Mouse (Mus musculus): ENCODE results near the gene Foxm1. TPM values are rescaled to one million over a fixed set of nuclear protein-coding genes. Genes with fewer than 3 reads are reported as not detected.
A peak's percentile ranks its signal among the peaks of the same experiment; 100 is the strongest.
"Not testable (repeated sequence)": the region's sequence is repeated elsewhere in the genome, so short reads cannot be mapped to it uniquely, and the experiment has no call there.

The Foxm1 gene
- polyA plus RNA-seq, 1 experiment from 2014 or later: 61.0 TPM

GRCm38 (mm10) chr6:128380594-128381167 is 17.9 kb downstream of the Foxm1 start:
- H3K36me3 ChIP-seq: peaks cover 11% of the 10 kb centered on the region; the same call in 1 of the 2 replicates
- H3K4me1 ChIP-seq; H3K9me3 ChIP-seq; ATAC-seq (ENCODE audit: low FRiP score, low read depth); H3K27ac ChIP-seq (replicated peaks); H3K9ac ChIP-seq (replicated peaks); H3K4me2 ChIP-seq (replicated peaks); H3K4me3 ChIP-seq; H3K27me3 ChIP-seq: not testable (repeated sequence)
- 80% methylated on average over 1 of the region's 1 CpGs for WGBS

DNA sequence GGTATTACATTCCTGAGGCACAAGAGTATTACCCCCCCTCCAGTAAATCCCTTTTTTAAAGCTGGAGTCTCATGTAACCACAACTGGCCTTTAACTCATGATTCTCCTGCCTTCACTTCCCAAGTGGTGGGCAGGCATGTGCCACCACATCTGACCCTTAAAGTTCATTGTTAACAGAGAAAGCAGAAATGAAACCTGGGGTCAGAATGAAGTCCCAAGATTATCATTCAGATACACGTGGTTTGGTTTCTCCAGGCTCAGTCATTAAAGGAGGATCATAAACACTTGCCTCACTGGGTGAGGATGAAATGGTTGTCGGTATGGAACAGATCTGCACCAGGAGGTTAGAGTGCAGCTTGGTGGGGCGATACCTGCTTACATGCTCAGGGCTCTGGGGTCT is 18.5 kb downstream of the Foxm1 start:
- Histone ChIP-seq H3K9me3 (no peaks in the 10 kb centered on the region), H3K36me3 (peaks cover 8% of the 10 kb centered on the region; the same call in 1 of the 2 replicates), H3K27me3 (no peaks in the 10 kb centered on the region), H3K27ac (replicated peaks) (no peak overlapping the region), H3K4me2 (replicated peaks) (no peak overlapping the region), H3K9ac (replicated peaks) (no peak overlapping the region), H3K4me1 (no peaks in the 10 kb centered on the region), H3K4me3 (no peak overlapping the region)
- ATAC-seq (ENCODE audit: low FRiP score, low read depth): no peak
- WGBS: 77% methylated on average over 3 of the region's 3 CpGs

DNA sequence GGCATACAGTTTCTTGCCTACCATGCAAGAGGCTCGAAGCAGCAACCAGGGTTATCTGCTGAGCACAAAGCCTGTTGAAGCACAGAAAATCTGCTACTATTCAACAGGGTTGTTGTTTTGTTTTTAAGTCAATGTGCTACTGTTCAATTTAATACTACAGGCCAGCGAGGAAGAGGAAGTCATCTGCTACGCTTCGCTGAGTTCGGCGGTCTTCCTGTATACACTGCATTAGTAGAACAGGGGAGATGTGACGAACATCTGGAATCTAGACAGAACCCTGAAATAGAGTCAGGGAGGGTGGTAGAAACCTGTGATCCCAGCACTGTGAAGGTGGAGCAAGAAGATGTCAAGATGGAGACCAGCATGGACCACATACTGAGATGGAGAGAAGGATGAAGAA is 21.0 kb downstream of the Foxm1 start:
- ATAC-seq (ENCODE audit: low FRiP score, low read depth): no peak
- 0 out of 2 replicates have a peak, but pooled peaks cover 4% of the 10 kb centered on the region for H3K4me1 ChIP-seq
- WGBS: 77% methylated on average over 7 of the region's 7 CpGs

GRCm38 (mm10) chr6:128385026-128385425 is 22.3 kb downstream of the Foxm1 start:
- Histone ChIP-seq H3K27me3 (no peaks in the 10 kb centered on the region), H3K4me2 (replicated peaks) (no peak overlapping the region), H3K4me1 (0 out of 2 replicates have a peak, but pooled peaks cover 4% of the 10 kb centered on the region), H3K9ac (replicated peaks) (no peak overlapping the region), H3K36me3 (no peaks in the 10 kb centered on the region), H3K27ac (replicated peaks) (no peak overlapping the region), H3K9me3 (no peaks in the 10 kb centered on the region), H3K4me3 (no peak overlapping the region)
- WGBS: 91% methylated on average over 1 of the region's 1 CpGs
- ATAC-seq (ENCODE audit: low FRiP score, low read depth): no peak

More for the DNA sequence above, 21.0 kb downstream of the Foxm1 start:
- no peaks in the 10 kb centered on the region for H3K36me3 ChIP-seq
- H3K9me3 ChIP-seq: no peaks in the 10 kb centered on the region
- H3K9ac ChIP-seq (replicated peaks): no peak overlapping the region
- H3K27me3 ChIP-seq: no peaks in the 10 kb centered on the region
- H3K4me3 ChIP-seq: no peak overlapping the region
- no peak overlapping the region for H3K27ac ChIP-seq (replicated peaks)
- no peak overlapping the region for H3K4me2 ChIP-seq (replicated peaks)

GRCm38 (mm10) chr6:128389185-128389584 is 26.4 kb downstream of the Foxm1 start:
- Histone ChIP-seq H3K36me3 (no peaks in the 10 kb centered on the region), H3K27ac (replicated peaks) (no peak overlapping the region), H3K9ac (replicated peaks) (no peak overlapping the region), H3K4me1 (0 out of 2 replicates have a peak, but pooled peaks cover 4% of the 10 kb centered on the region), H3K4me2 (replicated peaks) (no peak overlapping the region), H3K9me3 (no peaks in the 10 kb centered on the region), H3K27me3 (no peaks in the 10 kb centered on the region), H3K4me3 (no peak overlapping the region)
- WGBS: 85% methylated on average over 1 of the region's 1 CpGs
- no peak for ATAC-seq (ENCODE audit: low FRiP score, low read depth)

- no peak for ATAC-seq (ENCODE audit: low FRiP score, low read depth)
Observed at GRCm38 (mm10) chr6:128390683-128391082, 27.9 kb downstream of the Foxm1 start.

GRCm38 (mm10) chr6:128397574-128398261 is 35.0 kb downstream of the Foxm1 start:
- Histone ChIP-seq H3K36me3 (no peaks in the 10 kb centered on the region), H3K9ac (replicated peaks) (no peak overlapping the region), H3K4me2 (replicated peaks) (no peak overlapping the region), H3K4me3 (no peak overlapping the region), H3K9me3 (no peaks in the 10 kb centered on the region), H3K27me3 (no peaks in the 10 kb centered on the region), H3K4me1 (peaks cover 9% of the 10 kb centered on the region), H3K27ac (replicated peaks) (no peak overlapping the region)
- 87% methylated on average over 7 of the region's 7 CpGs for WGBS
- ATAC-seq (ENCODE audit: low FRiP score, low read depth): no peak

More at GRCm38 (mm10) chr6:128390683-128391082, 27.9 kb downstream of the Foxm1 start:
- Histone ChIP-seq H3K27me3 (no peaks in the 10 kb centered on the region), H3K4me2 (replicated peaks) (no peak overlapping the region), H3K9ac (replicated peaks) (no peak overlapping the region), H3K4me1 (0 out of 2 replicates have a peak, but pooled peaks cover 4% of the 10 kb centered on the region), H3K9me3 (no peaks in the 10 kb centered on the region), H3K27ac (replicated peaks) (no peak overlapping the region), H3K4me3 (no peak overlapping the region), H3K36me3 (no peaks in the 10 kb centered on the region)
- WGBS: 59% methylated on average over 1 of the region's 1 CpGs

DNA sequence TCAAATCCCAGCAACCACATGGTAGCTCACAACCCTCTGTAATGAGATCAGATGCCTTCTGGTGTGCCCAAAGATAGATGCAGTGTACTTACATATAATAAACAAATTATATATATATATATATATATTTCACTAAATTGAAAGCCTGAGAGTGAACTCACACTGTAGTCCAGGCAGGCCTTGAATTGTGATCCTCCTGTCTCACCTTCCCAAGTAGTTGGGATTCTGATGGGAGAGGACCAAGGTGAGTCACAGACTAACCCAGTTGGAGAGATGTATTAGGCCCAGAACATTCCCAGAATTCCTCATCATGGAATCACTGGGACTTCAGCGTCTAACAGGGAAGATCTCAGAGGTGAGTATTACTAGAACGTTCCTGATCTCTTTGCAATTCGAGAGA is 36.2 kb downstream of the Foxm1 start, which contains the start of gene Nrip2:
Gene Nrip2, plus strand, starts transcription at position 301 of the 400 bp plus-strand sequence.
- no peak for ATAC-seq (ENCODE audit: low FRiP score, low read depth)
- H3K27me3 ChIP-seq: no peaks in the 10 kb centered on the region
- no peaks in the 10 kb centered on the region for H3K36me3 ChIP-seq
- H3K4me3 ChIP-seq: peak within 1 kb of the TSS; percentile 3; the same call in 1 of the 2 replicates
- H3K9ac ChIP-seq (replicated peaks): no peak within 1 kb of the TSS
- peak within 1 kb of the TSS; percentile 28 for H3K4me2 ChIP-seq (replicated peaks)
- H3K4me1 ChIP-seq: peaks cover 9% of the 10 kb centered on the region
- H3K27ac ChIP-seq (replicated peaks): peak within 1 kb of the TSS; percentile 49
- no peaks in the 10 kb centered on the region for H3K9me3 ChIP-seq
- WGBS: 67% methylated on average over 3 of the region's 3 CpGs

DNA sequence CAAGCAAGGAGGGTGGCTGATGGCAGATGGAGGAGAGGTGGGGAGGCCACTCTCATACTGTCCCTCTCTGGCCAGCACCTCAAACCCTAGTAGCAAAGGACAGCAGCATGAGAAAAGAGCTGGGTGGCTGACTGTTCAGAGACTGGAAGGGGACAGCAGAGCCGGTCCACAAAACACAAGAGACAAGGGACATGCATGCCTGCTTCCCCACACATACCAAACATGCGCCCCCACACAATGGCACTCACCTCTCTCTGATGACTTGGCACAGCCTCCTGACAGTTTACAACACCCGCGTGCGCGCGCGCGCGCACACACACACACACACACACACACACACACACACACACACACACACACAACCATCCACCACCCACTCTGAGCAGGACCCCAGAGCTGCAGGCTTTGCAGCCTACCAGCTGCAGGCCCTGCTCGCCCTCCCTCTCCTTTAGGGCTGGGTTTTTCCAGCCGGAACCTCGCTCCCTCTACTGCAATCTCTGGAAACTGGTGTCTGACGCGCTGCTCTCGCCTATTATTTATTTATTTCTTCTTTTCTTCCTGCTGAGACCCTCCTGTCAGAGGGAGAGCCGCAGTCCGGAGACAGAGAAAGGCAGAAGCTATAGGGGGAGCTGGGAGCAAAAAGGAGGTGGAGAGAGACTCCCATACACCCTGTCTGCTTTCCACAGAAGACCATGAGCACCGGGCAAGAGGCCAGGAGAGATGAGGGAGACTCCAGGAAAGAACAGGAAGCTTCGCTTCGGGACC is 36.8 kb downstream of the Foxm1 start:
- peak overlapping the region; percentile 3; the same call in 1 of the 2 replicates for H3K4me3 ChIP-seq

DNA sequence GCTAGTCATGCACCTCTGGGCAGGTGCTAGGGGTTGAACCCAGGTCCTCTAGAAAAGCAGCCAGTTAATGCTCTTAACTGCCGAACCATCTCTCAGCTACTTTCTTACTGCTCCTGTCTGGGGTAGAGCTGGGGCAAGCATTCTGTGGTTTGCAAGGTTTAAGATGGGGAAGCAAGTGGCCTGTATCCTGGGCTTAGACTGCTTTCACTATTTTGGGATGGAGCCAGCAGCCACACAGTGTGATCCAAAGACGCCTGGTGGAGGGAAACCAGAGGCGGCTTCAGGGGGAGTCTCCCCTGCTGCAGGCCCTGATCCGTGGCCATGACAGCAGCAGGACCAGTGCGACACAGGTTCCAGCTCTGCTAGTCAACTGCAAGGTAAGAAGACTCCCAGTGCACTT is 41.9 kb downstream of the Foxm1 start:
- H3K27ac ChIP-seq (replicated peaks): no peak overlapping the region
- whole genome bisulfite sequencing: 62% methylated on average over 5 of the region's 5 CpGs
- H3K27me3 ChIP-seq: no peaks in the 10 kb centered on the region
- no peak overlapping the region for H3K9ac ChIP-seq (replicated peaks)
- ATAC-seq (ENCODE audit: low FRiP score, low read depth): no peak
- peaks cover 4% of the 10 kb centered on the region for H3K4me1 ChIP-seq
- H3K9me3 ChIP-seq: no peaks in the 10 kb centered on the region
- peaks cover 36% of the 10 kb centered on the region for H3K36me3 ChIP-seq
- no peak overlapping the region for H3K4me2 ChIP-seq (replicated peaks)
- H3K4me3 ChIP-seq: no peak overlapping the region

More for the DNA sequence above, 36.8 kb downstream of the Foxm1 start:
- Histone ChIP-seq H3K4me2 (replicated peaks) (peak overlapping the region; percentile 28), H3K9ac (replicated peaks) (no peak overlapping the region), H3K36me3 (no peaks in the 10 kb centered on the region), H3K27ac (replicated peaks) (peak overlapping the region; percentile 49), H3K9me3 (no peaks in the 10 kb centered on the region), H3K4me1 (peaks cover 9% of the 10 kb centered on the region), H3K27me3 (no peaks in the 10 kb centered on the region)
- 45% methylated on average over 16 of the region's 21 CpGs for WGBS
- ATAC-seq (ENCODE audit: low FRiP score, low read depth): peak; percentile 71

DNA sequence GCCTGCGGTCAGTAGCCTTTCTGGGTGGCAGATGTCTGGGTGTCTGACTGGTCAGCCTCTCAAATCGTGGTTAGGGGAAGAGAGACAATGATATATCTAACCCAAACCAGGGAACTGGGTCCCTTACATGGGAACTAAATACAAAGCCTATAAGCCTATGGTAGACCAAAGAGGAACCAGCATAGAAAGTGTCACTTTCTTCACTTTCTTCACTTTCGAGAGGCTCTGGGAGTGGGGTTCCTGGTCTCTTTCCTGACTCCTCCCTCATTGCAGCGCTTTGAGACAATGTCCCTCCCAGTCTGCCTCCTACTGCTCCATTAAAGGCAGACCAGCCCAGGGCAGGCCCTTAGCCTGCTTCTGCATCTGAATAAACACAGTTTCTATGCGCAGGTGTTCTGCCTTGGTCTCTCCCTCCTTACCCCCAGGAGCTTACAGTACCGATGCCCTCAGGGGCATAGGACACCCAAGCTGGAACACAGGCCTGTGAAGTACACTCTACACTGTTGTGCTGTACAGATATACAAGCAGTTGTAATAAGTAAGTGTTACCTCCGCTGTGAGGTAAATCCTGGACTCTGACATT is 45.9 kb downstream of the Foxm1 start:
- Histone ChIP-seq H3K9ac (replicated peaks) (no peak overlapping the region), H3K9me3 (no peaks in the 10 kb centered on the region), H3K27me3 (no peaks in the 10 kb centered on the region), H3K4me1 (no peaks in the 10 kb centered on the region), H3K36me3 (peaks cover 68% of the 10 kb centered on the region), H3K27ac (replicated peaks) (no peak overlapping the region), H3K4me2 (replicated peaks) (no peak overlapping the region), H3K4me3 (no peak overlapping the region)
- no peak for ATAC-seq (ENCODE audit: low FRiP score, low read depth)
- WGBS: 87% methylated on average over 7 of the region's 7 CpGs
